Mouse (Mus musculus): ENCODE measurements around the gene Qars. TPM values are rescaled to one million over a fixed set of nuclear protein-coding genes. Genes with fewer than 3 reads are reported as not detected.

Qars gene
- polyA plus RNA-seq, 1 experiment = 170 TPM

- Histone ChIP-seq H3K4me1 (ENCODE audit: control insufficient read depth, insufficient read depth, insufficient read length) (peaks cover 9% of the 10 kb centered on the region; the same call in 1 of the 2 replicates), H3K27me3 (ENCODE audit: control insufficient read depth, insufficient read depth, low read length) (no peaks in the 10 kb centered on the region), H3K36me3 (ENCODE audit: control insufficient read depth, insufficient read depth, low read length) (peaks cover 23% of the 10 kb centered on the region), H3K4me3 (ENCODE audit: extremely low read depth, insufficient read depth, insufficient read length) (no peak overlapping the region), H3K27ac (ENCODE audit: insufficient read depth, low read length) (no peak overlapping the region)
- no peak for TF ChIP-seq CTCF (IDR thresholded peaks at IDR 0.05; ENCODE audit: extremely low read depth, insufficient read depth, insufficient read length, insufficient replicate concordance)
- no peak for TF ChIP-seq POLR2A (IDR thresholded peaks at IDR 0.05; ENCODE audit: low read depth, low read length)
- no peak for DNase-seq (ENCODE audit: low read depth in 1 of 2, low spot score in 2 of 2)
- 88% methylated on average over 7 of the region's 7 CpGs for WGBS
Observed at GRCm38 (mm10) chr9:108508776-108509175, 1.3 kb downstream of the Qars start.

GRCm38 (mm10) chr9:108516380-108517251, 9.1 kb downstream of the Qars start, which contains the start of gene Qrich1:
Qrich1 (plus strand) TSS chr9:108516806.
- peak; percentile 92 to 95 for DNase-seq (ENCODE audit: low read depth in 1 of 2, low spot score in 2 of 2)
- TF ChIP-seq CTCF (IDR thresholded peaks at IDR 0.05; ENCODE audit: extremely low read depth, insufficient read depth, insufficient read length, insufficient replicate concordance) (no peak), POLR2A (IDR thresholded peaks at IDR 0.05; ENCODE audit: low read depth, low read length) (peak; percentile 65)
- H3K27me3 ChIP-seq (ENCODE audit: control insufficient read depth, insufficient read depth, low read length) = no peaks in the 10 kb centered on the region
- H3K4me1 ChIP-seq (ENCODE audit: control insufficient read depth, insufficient read depth, insufficient read length) = peaks cover 6% of the 10 kb centered on the region; the same call in 1 of the 2 replicates
- H3K27ac ChIP-seq (ENCODE audit: insufficient read depth, low read length) = peak within 1 kb of the TSS; percentile 98
- 2% methylated on average over 52 of the region's 55 CpGs for WGBS
- H3K4me3 ChIP-seq (ENCODE audit: extremely low read depth, insufficient read depth, insufficient read length) = peak within 1 kb of the TSS; percentile 94
- H3K36me3 ChIP-seq (ENCODE audit: control insufficient read depth, insufficient read depth, low read length) = peaks cover 27% of the 10 kb centered on the region

- TF ChIP-seq CTCF (IDR thresholded peaks at IDR 0.05; ENCODE audit: extremely low read depth, insufficient read depth, insufficient read length, insufficient replicate concordance) (no peak), POLR2A (IDR thresholded peaks at IDR 0.05; ENCODE audit: low read depth, low read length) (no peak)
- peaks cover 23% of the 10 kb centered on the region for H3K36me3 ChIP-seq (ENCODE audit: control insufficient read depth, insufficient read depth, low read length)
- peaks cover 6% of the 10 kb centered on the region; the same call in 1 of the 2 replicates for H3K4me1 ChIP-seq (ENCODE audit: control insufficient read depth, insufficient read depth, insufficient read length)
- H3K4me3 ChIP-seq (ENCODE audit: extremely low read depth, insufficient read depth, insufficient read length) = peak overlapping the region; percentile 94
- peak; percentile 57 to 83 for DNase-seq (ENCODE audit: low read depth in 1 of 2, low spot score in 2 of 2)
- peak overlapping the region; percentile 98 for H3K27ac ChIP-seq (ENCODE audit: insufficient read depth, low read length)
- H3K27me3 ChIP-seq (ENCODE audit: control insufficient read depth, insufficient read depth, low read length) = no peaks in the 10 kb centered on the region
- WGBS = under 1% methylated on average over 70 of the region's 95 CpGs
Observed at GRCm38 (mm10) chr9:108517253-108517930, 9.9 kb downstream of the Qars start.

GRCm38 (mm10) chr9:108517931-108518332, 10.4 kb downstream of the Qars start:
- no peaks in the 10 kb centered on the region for H3K27me3 ChIP-seq (ENCODE audit: control insufficient read depth, insufficient read depth, low read length)

GRCm38 (mm10) chr9:108521604-108522003, 14.1 kb downstream of the Qars start:
- H3K4me1 ChIP-seq (ENCODE audit: control insufficient read depth, insufficient read depth, insufficient read length) = peaks cover 5% of the 10 kb centered on the region; the same call in 1 of the 2 replicates
- TF ChIP-seq POLR2A (IDR thresholded peaks at IDR 0.05; ENCODE audit: low read depth, low read length) (no peak), CTCF (IDR thresholded peaks at IDR 0.05; ENCODE audit: extremely low read depth, insufficient read depth, insufficient read length, insufficient replicate concordance) (no peak)
- DNase-seq (ENCODE audit: low read depth in 1 of 2, low spot score in 2 of 2) = no peak
- H3K27me3 ChIP-seq (ENCODE audit: control insufficient read depth, insufficient read depth, low read length) = no peaks in the 10 kb centered on the region
- no peak overlapping the region for H3K4me3 ChIP-seq (ENCODE audit: extremely low read depth, insufficient read depth, insufficient read length)
- H3K27ac ChIP-seq (ENCODE audit: insufficient read depth, low read length) = no peak overlapping the region
- WGBS = 57% methylated on average over 2 of the region's 2 CpGs
- H3K36me3 ChIP-seq (ENCODE audit: control insufficient read depth, insufficient read depth, low read length) = peaks cover 9% of the 10 kb centered on the region

More at GRCm38 (mm10) chr9:108517931-108518332, 10.4 kb downstream of the Qars start:
- no peak for TF ChIP-seq CTCF (IDR thresholded peaks at IDR 0.05; ENCODE audit: extremely low read depth, insufficient read depth, insufficient read length, insufficient replicate concordance)
- no peak for TF ChIP-seq POLR2A (IDR thresholded peaks at IDR 0.05; ENCODE audit: low read depth, low read length)
- peak in 1 of 2 experiments; percentile 57 for DNase-seq (ENCODE audit: low read depth in 1 of 2, low spot score in 2 of 2)
- Histone ChIP-seq H3K36me3 (ENCODE audit: control insufficient read depth, insufficient read depth, low read length) (peaks cover 19% of the 10 kb centered on the region), H3K27ac (ENCODE audit: insufficient read depth, low read length) (peak overlapping the region; percentile 91), H3K4me1 (ENCODE audit: control insufficient read depth, insufficient read depth, insufficient read length) (peaks cover 6% of the 10 kb centered on the region; the same call in 1 of the 2 replicates), H3K4me3 (ENCODE audit: extremely low read depth, insufficient read depth, insufficient read length) (peak overlapping the region; percentile 94)
- WGBS = under 1% methylated on average over 13 of the region's 13 CpGs

- TF ChIP-seq POLR2A (IDR thresholded peaks at IDR 0.05; ENCODE audit: low read depth, low read length) = no peak
- no peak for TF ChIP-seq CTCF (IDR thresholded peaks at IDR 0.05; ENCODE audit: extremely low read depth, insufficient read depth, insufficient read length, insufficient replicate concordance)
- DNase-seq (ENCODE audit: low read depth in 1 of 2, low spot score in 2 of 2) = no peak
- no peak overlapping the region for H3K27ac ChIP-seq (ENCODE audit: insufficient read depth, low read length)
- WGBS = 96% methylated on average over 4 of the region's 4 CpGs
- H3K27me3 ChIP-seq (ENCODE audit: control insufficient read depth, insufficient read depth, low read length) = no peaks in the 10 kb centered on the region
- H3K36me3 ChIP-seq (ENCODE audit: control insufficient read depth, insufficient read depth, low read length) = peaks cover 9% of the 10 kb centered on the region
- H3K4me3 ChIP-seq (ENCODE audit: extremely low read depth, insufficient read depth, insufficient read length) = no peak overlapping the region
- H3K4me1 ChIP-seq (ENCODE audit: control insufficient read depth, insufficient read depth, insufficient read length) = peaks cover 5% of the 10 kb centered on the region; the same call in 1 of the 2 replicates
Observed at GRCm38 (mm10) chr9:108523341-108523740, 15.8 kb downstream of the Qars start.

Measured in spleen, adult 2 months (tissue).